Mouse (Mus musculus) lung, postnatal 0 days (tissue): ENCODE measurements around the gene Efna2.

Experiments
- CTCF ChIP-seq: IDR thresholded peaks from 2 replicates; pipeline ENCODE4 v1.5.1; 2016; ENCODE audit warnings: antibody characterized with exemption, mild to moderate bottlenecking
- EP300 ChIP-seq: IDR thresholded peaks from 2 replicates; pipeline ENCODE4 v1.6.1; 2016; ENCODE audit warnings: antibody characterized with exemption, mild to moderate bottlenecking, control low read depth

DNA sequence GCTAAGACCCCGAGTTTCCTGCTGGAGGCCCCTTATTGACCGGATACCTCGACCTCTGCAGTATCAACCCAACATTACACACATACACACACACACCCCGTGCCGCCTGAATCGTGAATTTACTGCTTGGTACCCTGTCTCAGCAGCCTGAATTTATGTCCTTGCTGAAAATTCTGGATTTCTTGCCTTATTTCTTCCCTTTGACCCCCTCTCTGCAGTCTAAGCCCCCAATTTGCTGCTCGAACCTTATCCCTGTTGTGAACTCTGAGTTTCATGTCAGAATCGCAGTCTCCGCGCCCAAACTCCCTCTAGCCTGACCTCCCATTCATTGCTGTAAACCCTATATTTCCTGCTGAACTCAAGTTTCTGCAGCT is 47.9 kb downstream of the Efna2 start:
- no peak for TF ChIP-seq CTCF
- TF ChIP-seq EP300 = no peak
